Mouse (Mus musculus) heart, postnatal 14 days (tissue): ENCODE data around the gene Gm10642. TPM values are rescaled to one million over a fixed set of nuclear protein-coding genes. Genes with fewer than 3 reads are reported as not detected.

Source experiments
- DNase-seq, 2 experiments: peaks; one replicate each; pipeline ENCODE4 v3.0.0; 2021 to 2022
- intact Hi-C: fragments of 180-260 bp; cut with DNase I; formaldehyde crosslinking; loops from one replicate; pipeline ENCODE4 v1.15.1; 2025
- total RNA-seq, 2 experiments: library from RNA; stranded (reverse); gene quantifications; 2 replicates each; pipeline ENCODE4 v1.2.3; 2021

Gm10642 gene
- total RNA-seq, 2 experiments from 2014 or later: 0.45 to 0.56 TPM

DNA sequence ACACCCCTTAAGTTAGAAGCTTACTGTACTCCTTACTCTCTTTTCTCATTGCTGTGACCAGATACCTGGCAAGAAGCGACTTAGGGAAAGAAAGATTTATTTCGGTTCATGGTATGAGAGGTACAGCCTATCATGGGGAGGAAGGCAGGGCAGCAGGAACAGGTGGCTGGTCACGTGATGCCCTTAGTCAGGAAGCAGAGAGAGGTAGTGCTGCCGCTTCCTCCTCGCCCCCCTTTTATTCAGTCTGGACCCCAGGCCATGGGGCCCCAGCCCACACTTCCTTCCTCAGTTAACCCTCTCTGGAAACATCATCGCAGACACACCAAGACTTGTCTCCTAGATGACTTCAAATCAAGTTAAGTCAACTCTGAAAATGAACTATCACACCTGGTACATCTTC, 15.2 kb downstream of the Gm10642 start:
- intact Hi-C loops: loop anchor here (5.0 to 10.0 kb wide), 2 partner anchors 174 to 251 kb away; no protein-coding TSS in a partner anchor
- DNase-seq: no peak

DNA sequence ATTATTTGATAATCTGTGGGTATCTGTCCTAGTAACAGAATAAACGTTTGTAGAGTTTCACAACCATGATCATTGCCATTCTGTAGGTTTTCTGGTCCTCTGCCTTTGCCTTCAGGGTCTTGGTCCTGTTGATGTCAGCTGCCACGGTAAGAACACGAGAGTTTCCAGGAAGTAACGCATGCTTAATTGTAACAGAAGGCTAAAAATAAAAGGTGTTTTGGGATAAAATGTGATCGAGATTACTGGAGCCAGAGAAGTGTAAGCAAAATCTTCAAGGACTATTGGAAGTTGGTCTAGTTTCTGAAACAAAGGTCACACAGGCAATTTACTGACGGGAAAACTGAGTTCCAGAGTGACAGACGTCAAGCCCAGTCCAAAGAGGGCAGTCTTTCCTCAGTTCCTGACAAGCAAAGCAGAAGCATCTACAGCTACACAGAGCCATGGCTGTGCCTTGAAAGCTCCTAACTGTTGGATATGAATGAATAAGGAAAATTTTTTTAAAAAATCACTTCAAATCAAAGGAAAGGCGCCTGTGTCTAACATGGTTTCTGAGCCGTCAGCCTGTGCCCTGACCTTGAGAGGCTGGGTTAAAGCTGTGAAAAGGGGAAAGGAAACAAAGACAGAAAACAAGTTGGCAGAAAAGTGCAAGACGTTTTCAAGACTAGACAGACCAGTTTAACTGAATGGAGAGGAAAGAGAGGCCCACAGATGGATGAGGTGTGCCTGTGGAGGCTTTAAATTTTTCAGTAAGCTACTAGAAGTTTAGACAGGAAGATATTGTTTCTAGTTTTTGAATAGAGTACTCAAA, 15.9 kb downstream of the Gm10642 start:
- intact Hi-C loops: loop anchor here (5.0 to 10.0 kb wide), 2 partner anchors 173 to 250 kb away; no protein-coding TSS in a partner anchor

DNA sequence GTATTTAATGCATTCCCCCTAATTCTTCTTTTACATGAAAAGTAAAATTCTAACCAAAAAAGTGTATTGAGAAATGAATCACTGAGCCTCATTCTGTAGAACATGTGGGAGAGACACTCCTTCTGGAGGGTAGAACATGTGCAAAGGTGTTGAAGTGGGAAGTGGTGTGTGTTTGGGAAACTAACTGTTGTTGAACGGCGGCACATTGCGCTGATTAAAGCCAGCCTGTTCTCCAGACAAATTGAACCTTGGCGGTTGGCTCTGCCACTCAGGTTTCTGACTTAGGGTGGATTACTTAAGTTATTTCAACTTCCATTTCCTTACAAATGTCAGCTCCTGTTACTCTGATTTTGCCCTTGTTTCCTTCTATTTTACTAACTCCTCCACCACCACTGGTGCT, 17.6 kb downstream of the Gm10642 start:
- intact Hi-C loops: loop anchor here (5.0 to 10.0 kb wide), 2 partner anchors 171 to 249 kb away; no protein-coding TSS in a partner anchor
- DNase-seq: no peak

More for the DNA sequence above, 15.9 kb downstream of the Gm10642 start:
- DNase-seq: peak; percentile 22 to 39

DNA sequence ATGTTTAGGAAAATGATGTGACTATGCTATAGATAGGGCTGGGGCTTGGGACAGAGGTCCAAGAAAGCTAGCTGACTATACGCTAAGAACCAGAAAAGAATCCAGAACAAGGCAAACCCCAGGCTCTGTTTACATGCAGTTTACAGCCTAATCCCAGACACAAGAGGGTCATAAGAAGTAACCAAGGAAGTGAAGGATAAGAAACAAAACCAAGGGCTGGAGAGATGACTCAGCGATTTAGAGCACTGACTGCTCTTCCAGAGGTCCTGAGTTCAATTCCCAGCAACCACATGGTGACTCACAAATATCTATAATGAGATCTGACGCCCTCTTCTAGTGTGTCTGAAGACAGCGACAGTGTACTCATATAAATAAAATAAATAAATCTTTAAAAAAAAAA, 19.1 kb downstream of the Gm10642 start:
- no peak for DNase-seq
- intact Hi-C loops: loop anchor here (5.0 to 10.0 kb wide), 2 partner anchors 170 to 397 kb away; no protein-coding TSS in a partner anchor

DNA sequence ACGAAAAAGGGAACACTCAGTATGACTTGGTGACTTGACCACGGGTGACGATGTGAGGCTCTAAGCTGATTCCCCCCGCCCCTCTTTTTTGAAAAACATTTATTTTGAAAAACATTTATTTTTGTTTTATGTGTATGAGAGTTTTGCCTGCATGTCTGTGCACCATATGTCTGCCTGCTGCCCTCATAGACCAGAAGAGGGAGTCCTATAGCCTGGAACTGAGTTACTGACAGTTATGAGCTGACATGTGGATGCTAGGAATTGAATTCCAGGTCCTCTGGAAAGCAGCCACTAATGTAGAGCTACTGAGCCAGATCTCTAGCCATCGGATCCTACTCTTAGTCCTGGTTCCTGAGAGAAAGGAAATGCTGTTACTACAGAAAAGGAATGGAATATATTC, 19.9 kb downstream of the Gm10642 start:
- DNase-seq: no peak
- intact Hi-C loops: loop anchor here (5.0 to 10.0 kb wide), 2 partner anchors 169 to 396 kb away; no protein-coding TSS in a partner anchor

DNA sequence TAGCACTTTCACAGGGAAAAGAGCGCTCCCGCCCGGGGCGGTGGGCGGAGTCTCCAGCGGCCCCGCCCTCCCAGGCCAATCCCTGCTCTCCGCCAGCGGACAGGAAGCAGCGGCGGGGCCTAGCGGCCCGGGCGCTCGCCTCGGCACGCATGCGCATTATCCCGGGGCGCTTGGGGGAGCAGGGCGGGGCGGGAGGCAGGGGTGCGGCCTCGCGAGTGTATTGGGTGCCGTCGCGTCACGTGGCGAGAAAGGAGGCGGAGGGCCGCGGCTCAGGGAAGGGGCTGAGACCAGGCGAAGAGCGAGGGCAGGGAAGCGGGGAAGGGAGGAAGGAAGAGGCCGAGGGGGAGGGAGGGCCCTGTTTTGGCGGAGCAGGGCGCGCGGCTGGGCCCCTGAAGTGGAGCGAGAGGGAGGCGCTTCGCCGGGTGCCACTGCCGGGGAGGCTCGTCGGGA, 22.7 kb downstream of the Gm10642 start, which contains the start of gene Adam10:
Gene Adam10, plus strand, starts transcription at position 316 of the 450 bp plus-strand sequence.
- intact Hi-C loops: loop anchor here (2.0 to 10.0 kb wide), 3 partner anchors 22 to 394 kb away; partner anchors contain the start of genes Gm10642 and Mindy2
- peak; percentile 100 for DNase-seq

DNA sequence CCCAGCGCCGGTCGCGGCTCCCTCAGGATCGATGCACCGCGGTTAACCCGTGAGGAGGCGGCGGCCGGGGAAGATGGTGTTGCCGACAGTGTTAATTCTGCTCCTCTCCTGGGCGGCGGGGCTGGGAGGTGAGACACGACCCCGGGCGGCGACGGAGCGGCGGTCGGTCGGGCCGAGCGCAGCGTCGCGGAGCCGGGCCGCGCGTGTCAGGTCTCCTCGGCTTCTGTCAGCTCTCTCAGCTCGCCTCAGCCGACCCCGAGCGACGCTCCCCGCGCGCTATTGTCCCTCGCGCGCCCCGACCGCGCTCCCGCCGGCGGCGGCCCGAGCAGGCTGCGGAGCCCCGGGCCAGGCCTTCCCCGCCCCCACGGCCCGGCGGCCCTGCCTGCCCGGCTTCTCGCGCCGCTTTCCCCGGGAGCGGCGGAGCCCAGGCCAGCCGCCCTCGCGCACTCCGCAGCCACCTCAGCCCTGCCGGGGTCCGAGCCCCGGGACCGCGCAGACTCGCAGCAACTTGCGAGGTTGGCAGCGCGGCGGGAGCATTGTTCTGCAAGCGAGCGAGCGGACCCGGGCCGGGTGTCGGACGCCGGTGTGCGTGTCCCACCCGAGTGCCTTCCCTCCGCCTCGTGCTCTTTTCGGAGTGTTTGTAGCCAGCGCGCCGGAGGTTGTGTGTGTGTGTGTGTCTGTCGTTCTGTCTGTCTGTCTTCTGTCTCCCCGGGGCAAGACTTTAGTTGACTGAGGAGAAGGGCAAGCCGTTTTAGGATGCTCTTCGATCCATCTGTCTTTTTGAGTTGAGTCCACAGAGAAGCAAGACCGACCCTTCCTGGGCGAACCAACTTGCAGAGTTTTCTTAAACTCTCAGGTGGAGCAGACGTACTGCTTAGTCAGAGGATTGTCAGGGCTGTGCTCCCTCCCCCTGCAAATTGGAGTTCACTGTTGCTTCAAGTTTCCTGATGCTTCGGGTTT, 23.4 kb downstream of the Gm10642 start:
- intact Hi-C loops: loop anchor here (2.0 to 10.0 kb wide), 4 partner anchors 23 to 393 kb away; partner anchors contain the start of genes Gm10642 and Mindy2
- DNase-seq: peak; percentile 66 to 72

DNA sequence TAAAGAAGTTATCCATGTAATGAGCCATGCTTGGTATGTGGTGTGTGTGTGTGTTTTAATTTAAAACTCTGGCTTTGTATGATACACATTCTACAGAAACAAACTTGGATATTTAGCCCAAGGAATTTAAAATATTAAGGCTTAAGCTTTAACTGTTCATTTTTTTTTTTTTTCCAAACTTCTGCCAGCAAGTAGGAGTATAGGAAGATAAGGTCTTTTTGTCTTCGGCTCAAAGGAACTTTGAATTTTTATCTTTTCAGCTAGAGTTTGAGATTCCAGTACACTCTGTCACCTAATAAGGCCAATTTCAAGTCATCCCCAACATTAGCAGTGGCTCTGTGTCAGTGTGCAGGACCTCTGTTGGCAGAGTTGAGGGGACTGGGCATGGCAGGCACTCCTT, 26.2 kb downstream of the Gm10642 start:
- intact Hi-C loops: loop anchor here (5.0 kb wide), 1 partner anchor 80 kb away; no protein-coding TSS in a partner anchor

DNA sequence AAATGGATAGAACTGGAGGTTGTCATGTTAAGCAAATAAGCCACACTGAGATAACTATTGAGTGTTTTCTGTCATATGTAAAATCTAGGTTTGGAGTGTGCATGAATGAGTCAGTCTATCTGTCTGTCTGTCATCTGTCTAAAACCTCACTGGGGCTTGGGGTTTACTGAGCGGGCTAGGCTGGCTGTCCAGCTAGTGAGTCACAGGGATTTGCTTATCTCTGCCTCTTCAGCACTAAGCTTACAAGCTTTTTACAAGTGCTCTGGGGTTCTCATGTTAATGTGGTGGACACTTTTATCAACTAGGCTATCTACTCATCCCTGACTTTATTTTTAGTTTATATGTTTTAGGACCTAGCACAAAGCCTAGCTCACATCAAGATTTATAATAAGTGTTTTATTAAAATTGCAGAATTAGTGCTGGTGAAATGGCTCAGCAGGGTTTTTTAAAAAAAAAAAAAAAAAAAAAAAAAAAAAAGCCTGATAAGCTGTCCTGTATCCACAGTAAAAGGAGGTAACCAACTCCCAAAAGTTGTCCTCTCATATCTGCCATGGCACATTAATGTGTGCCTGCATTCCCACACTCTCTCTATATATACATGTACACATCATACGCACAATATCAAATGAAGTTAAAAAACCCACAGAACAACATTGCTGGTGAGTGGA, 32.4 kb downstream of the Gm10642 start:
- no peak for DNase-seq
- intact Hi-C loops: no loop called here

More for the DNA sequence above, 26.2 kb downstream of the Gm10642 start:
- no peak for DNase-seq

DNA sequence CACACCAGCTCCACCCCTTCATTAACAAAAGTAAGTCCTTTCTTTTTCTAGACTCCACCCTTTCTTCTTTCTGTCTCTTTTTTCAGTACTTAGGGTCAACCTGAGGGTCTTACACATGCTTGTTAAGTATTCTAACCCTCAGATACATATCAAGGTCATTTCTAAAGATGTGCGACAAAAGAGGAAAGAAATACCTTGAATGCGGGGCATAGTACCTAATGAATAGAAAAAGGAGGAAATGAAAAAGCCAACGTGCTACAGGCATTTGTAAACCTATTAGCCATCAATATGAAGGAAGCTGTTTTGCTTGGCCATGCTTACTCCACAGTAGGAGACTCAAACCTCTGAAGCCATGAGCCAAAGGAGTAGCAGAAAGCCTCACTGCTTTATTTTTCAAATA, 33.9 kb downstream of the Gm10642 start:
- intact Hi-C loops: no loop called here
- DNase-seq: no peak

DNA sequence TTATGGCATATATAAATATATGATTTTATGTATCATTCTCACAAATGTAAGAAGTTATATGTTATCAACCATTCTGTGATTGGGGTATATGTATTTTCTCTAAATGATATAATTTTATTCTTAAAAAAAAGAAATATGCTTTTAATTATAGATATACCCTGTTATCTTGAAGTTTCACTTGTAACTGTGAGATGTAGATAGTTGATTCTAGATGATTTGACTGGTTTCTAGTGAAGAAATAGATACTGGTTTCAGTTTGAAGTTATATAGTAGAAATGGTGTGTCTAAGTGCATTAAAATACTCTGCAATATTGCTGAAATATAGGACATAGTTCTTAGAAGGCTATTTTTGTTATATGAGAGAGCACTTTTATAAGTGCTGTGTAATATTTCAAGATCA, 34.5 kb downstream of the Gm10642 start:
- DNase-seq: no peak
- intact Hi-C loops: no loop called here

DNA sequence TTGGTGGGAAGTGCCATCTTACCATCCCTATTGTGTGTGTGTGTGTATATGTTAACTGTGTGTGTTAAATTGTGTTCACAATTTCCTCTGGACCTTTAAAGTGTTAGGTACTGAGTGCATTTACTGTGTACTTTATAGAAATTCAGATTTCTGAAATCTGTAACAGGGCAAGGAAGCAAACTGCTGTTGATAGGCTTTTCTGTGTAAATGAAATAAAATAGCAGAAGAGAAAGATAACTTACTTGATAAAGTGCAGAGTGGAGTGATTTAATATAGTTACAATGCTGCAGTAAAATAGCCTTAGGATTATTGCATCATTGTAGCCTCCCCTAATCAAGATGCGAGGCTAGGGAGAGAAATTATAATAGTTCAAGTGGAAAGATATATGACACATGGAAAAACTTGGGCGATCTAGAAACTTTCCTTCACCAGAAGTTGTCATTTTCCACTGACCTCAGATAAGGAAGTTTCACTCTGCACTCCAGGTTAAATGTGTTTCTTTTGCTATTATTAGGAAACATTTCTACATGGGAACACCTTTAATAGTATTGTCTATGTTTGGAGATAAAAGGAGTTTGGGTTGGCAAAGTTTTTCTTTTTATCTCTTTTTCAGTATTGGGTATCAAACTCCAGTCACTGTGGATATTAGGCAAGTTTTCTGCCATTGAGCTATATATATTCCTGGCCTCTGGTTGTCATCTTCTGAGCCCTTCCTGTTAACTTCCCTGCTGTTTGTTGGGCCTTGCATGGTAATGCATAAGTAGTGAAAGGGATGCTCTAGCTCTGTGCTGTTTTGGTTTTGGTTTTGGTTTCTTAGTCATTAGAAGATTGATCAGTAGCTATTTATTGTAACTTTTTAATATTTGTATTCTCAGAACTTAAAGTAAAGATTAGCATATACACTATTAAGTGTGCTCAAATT, 36.0 kb downstream of the Gm10642 start:
- intact Hi-C loops: no loop called here
- no peak for DNase-seq

DNA sequence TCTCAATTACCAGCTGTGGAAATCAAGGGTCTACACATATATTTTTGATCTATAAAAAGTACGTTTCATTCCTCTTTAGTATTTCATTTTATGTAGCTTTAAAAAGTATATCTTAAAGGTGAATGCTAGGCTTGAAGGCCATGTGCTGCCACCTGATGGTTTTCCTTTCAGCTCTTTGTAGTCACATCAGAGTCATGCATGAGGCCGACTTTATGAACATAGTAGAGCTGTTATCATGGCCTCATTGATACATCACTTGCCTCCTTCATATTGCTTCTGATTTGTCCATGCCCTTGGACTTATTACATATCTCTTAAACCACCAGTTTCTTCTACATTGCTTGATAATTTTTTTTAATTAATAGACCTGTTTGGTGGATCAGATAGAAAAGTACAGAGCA, 39.7 kb downstream of the Gm10642 start:
- intact Hi-C loops: no loop called here
- DNase-seq: no peak

DNA sequence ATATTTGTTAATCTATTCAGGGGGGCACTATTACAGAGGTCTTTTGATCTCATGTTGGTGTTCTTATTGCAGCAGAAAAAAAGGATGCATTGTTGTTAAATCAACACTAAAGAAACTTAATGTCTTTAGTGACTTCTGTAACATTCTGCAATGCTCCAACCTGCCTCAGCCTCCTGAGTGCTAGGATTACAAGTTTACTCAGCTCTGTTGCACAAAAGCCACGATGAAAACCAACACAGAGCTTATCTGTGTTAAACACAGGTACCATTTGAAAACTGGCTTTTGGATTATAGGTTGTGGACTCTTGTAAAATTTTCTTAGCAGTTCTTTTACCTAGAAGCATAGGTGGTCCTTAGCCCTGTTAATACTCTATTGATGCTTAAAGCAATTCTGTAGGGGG, 42.0 kb downstream of the Gm10642 start:
- no peak for DNase-seq
- intact Hi-C loops: no loop called here

DNA sequence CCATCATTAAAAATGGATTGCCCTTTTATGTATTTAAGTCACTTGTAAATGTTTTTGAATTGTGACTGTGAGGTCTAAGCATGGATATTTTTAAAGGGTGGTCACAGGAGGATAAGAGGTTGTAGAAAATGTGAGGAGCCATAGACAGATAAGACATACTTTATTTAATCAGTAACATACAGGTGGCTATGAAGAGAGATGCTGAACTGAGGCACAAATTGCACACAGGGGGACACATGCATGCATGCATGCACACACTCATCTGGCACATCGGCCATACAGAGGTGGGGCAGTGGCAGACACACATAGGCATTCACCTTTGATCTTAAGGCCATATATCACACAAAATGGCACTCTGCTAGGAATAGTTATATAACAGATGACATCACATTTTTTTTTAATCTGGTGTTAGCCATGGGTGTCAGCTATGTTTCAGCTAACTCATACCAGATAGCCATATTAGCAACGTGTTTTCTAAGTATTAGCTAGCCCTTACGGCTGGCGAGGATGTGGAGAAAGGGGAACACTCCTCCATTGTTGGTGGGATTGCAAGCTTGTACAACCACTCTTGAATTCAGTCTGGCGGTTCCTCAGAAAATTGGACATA, 47.6 kb downstream of the Gm10642 start:
- intact Hi-C loops: no loop called here
- no peak for DNase-seq

DNA sequence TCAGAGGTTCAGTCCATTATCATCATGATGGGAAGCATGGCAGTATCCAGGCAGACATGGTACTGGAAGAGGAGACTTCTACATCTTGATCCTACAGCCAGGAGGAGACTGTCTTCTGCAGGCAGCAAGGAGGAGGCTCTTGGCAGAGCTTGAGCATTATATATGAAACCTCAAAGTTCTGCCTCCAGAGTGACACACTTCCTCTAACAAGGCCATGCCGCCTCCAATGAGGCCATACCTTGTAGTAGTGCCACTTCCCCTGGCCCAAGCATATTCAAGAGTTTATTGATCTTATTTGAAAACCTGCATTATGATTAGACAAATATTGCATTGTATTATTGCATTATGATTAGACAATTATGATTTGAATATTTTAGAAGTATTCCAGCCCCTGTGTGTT, 50.4 kb downstream of the Gm10642 start:
- intact Hi-C loops: no loop called here
- no peak for DNase-seq
